Mouse (Mus musculus): ENCODE data around the gene Rgs2. TPM values are rescaled to one million over a fixed set of nuclear protein-coding genes. Genes with fewer than 3 reads are reported as not detected.

Rgs2 gene
- 58.9 and 61.1 TPM in 2 replicates for polyA plus RNA-seq (2014; fragmentation: Nextera tagmentation; extraction: Ambion mirVana)

DNA sequence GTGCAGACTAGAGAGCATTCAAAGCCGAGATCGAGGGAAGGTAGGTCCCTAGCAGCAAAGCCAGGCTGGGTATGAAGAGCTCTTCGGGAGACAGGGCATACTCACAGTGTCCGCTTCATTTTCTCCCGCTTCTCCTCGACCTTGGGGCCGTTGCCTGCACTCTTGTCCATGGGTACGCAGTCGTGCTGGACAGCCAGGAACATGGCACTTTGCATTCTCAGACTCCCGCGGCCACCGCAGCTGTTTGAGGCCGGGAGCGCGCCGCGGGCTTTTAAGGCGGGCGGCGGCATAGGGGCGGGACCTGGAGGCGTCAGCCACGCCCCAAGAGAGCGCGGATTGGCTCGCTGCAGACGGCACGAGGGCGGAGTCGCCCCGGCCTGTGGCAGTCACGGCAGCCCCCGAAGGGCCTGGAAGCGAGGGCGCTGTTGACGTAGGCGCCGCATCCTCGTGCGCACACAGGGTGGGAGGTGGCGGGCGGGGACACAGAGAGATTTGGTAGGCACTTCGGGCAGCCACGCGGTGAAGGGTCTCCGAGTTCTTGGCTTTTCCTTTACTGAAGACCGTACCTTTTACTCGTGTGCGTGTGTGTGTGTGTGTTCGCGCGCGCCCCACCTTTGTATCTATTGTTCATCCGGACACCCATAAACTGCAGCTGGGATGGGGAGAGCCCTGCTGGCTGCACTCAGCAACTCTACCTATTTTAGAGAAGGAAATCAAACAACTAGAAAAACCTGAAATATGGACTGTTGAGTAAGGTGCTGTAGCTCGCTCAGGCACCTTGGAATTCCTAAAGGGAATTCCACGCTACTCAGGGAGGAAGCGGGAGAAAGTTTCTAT lies at the start of gene Rgs2:
Gene Rgs2 (minus strand): TSS at position 258 of the 837 bp plus-strand sequence.
- ATAC-seq (replicated peaks; ENCODE audit: low FRiP score) (peak; percentile 99), DNase-seq (ENCODE audit: low spot score) (peak; percentile 98)
- peak within 1 kb of the TSS; percentile 60 for H3K4me3 ChIP-seq (ENCODE audit: low read depth, low read length)
- H3K27me3 ChIP-seq (ENCODE audit: control insufficient read depth, insufficient read depth, low read length), result no peaks in the 10 kb centered on the region
- no peaks in the 10 kb centered on the region for H3K36me3 ChIP-seq (ENCODE audit: control insufficient read depth, insufficient read depth, low read length)
- peak within 1 kb of the TSS; percentile 69 for H3K9ac ChIP-seq (ENCODE audit: low read length)
- H3K9me3 ChIP-seq (ENCODE audit: control insufficient read depth, low read length), result no peaks in the 10 kb centered on the region
- WGBS, result under 1% methylated on average over 57 of the region's 57 CpGs
- peak within 1 kb of the TSS; percentile 46; the same call in 1 of the 2 replicates for H3K27ac ChIP-seq (ENCODE audit: low read depth, low read length)
- peak within 1 kb of the TSS; percentile 86 for H3K4me2 ChIP-seq (ENCODE audit: low read depth, low read length, severe bottlenecking)
- peaks cover 3% of the 10 kb centered on the region; the same call in 1 of the 2 replicates for H3K4me1 ChIP-seq (replicated peaks; ENCODE audit: control insufficient read depth, insufficient read depth, low read length)

DNA sequence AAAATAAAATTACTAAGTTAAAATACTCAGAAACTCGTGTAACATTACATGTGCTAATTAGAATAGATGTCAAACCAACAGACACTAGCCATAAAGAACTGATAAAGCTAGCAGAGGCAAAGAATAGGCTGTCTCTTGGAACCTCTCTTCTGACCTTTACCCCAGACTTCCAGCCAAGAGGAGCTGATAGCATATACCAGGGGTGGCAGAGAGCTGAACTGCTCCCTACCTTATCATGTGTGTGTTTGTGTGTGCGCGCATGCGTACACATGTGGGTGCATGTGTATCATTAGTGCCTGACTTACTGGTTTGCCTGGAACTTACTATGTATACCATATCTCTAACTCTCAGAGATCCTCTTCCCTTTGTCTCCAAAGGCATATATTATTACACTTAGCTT lies 49.4 kb upstream of the Rgs2 start:
- no peak overlapping the region for H3K9ac ChIP-seq (ENCODE audit: low read length)
- H3K27ac ChIP-seq (ENCODE audit: low read depth, low read length), result no peak overlapping the region
- no peaks in the 10 kb centered on the region for H3K27me3 ChIP-seq (ENCODE audit: control insufficient read depth, insufficient read depth, low read length)
- DNase-seq (ENCODE audit: low spot score) (no peak), ATAC-seq (replicated peaks; ENCODE audit: low FRiP score) (no peak)
- H3K4me1 ChIP-seq (replicated peaks; ENCODE audit: control insufficient read depth, insufficient read depth, low read length), result no peaks in the 10 kb centered on the region
- H3K4me2 ChIP-seq (ENCODE audit: low read depth, low read length, severe bottlenecking), result no peak overlapping the region
- no peaks in the 10 kb centered on the region for H3K36me3 ChIP-seq (ENCODE audit: control insufficient read depth, insufficient read depth, low read length)
- 81% methylated on average over 4 of the region's 4 CpGs for WGBS
- H3K4me3 ChIP-seq (ENCODE audit: low read depth, low read length), result no peak overlapping the region
- H3K9me3 ChIP-seq (ENCODE audit: control insufficient read depth, low read length), result no peaks in the 10 kb centered on the region

DNA sequence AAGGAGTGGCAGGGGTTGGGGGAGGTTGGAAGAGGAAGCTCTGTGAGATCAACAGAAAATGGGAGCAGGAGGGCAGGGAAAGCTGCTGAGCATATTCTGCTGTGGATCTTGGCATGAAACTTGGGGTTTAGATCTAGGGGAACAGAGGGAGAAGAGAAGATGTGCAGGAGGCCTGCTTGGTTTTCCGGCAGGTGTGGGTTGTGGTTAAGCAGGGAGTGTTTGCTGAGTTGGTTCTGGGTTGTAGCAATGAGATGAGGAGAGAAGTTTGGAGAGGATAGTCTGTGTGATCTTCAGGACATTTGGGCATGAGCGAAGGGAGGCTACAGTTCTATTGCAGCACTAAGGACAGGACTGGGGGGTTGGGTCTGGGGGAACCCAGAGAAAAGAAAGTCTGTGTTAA lies 37.9 kb upstream of the Rgs2 start:
- WGBS, result 95% methylated on average over 2 of the region's 2 CpGs
- Histone ChIP-seq H3K4me2 (ENCODE audit: low read depth, low read length, severe bottlenecking) (no peak overlapping the region), H3K4me1 (replicated peaks; ENCODE audit: control insufficient read depth, insufficient read depth, low read length) (no peaks in the 10 kb centered on the region), H3K9ac (ENCODE audit: low read length) (no peak overlapping the region), H3K4me3 (ENCODE audit: low read depth, low read length) (no peak overlapping the region), H3K36me3 (ENCODE audit: control insufficient read depth, insufficient read depth, low read length) (no peaks in the 10 kb centered on the region), H3K27ac (ENCODE audit: low read depth, low read length) (no peak overlapping the region), H3K27me3 (ENCODE audit: control insufficient read depth, insufficient read depth, low read length) (no peaks in the 10 kb centered on the region), H3K9me3 (ENCODE audit: control insufficient read depth, low read length) (no peaks in the 10 kb centered on the region)
- DNase-seq (ENCODE audit: low spot score) (no peak), ATAC-seq (replicated peaks; ENCODE audit: low FRiP score) (no peak)

DNA sequence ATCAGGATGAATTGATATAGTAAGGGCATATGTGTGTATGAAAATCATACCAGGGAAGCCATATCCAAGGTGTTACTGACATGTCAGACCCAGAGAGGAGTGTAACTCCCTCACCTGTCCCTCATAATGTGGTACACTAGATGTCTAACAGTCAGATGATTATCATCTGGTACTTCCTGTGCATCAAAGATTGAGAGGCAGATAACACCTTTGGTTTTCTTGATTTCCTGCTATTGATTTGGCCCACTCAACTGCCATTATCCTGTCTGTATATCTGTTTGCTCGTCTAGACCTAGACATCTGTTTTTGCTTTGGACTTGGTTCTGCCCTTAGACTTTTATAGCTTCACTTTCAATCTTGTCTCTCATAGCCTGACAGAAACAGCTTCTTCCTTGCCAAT lies 29.5 kb upstream of the Rgs2 start:
- Histone ChIP-seq H3K4me3 (ENCODE audit: low read depth, low read length) (no peak overlapping the region), H3K9me3 (ENCODE audit: control insufficient read depth, low read length) (no peaks in the 10 kb centered on the region), H3K4me1 (replicated peaks; ENCODE audit: control insufficient read depth, insufficient read depth, low read length) (no peaks in the 10 kb centered on the region), H3K27me3 (ENCODE audit: control insufficient read depth, insufficient read depth, low read length) (no peaks in the 10 kb centered on the region), H3K4me2 (ENCODE audit: low read depth, low read length, severe bottlenecking) (no peak overlapping the region), H3K36me3 (ENCODE audit: control insufficient read depth, insufficient read depth, low read length) (no peaks in the 10 kb centered on the region), H3K27ac (ENCODE audit: low read depth, low read length) (no peak overlapping the region), H3K9ac (ENCODE audit: low read length) (no peak overlapping the region)
- WGBS, result 78% methylated on average over 1 of the region's 1 CpGs
- DNase-seq (ENCODE audit: low spot score) (no peak), ATAC-seq (replicated peaks; ENCODE audit: low FRiP score) (no peak)

DNA sequence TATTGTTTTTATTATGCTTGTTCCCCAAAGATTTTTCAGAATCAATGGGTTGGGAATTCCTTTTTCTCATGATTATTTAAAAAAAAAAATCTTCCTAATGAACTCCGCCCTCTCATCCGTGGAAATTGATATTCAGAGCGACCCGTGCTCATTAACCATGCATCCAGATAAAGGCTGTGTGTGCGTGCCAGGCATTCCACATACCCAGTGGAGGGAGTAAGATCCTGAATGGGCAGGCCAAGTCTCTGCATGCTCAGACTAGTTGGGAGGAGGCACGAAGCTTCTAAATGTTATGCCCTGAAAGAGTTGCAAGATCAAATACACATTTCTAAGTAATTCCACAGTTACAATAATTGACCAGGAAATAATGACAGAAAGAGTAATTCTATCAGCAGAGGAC lies 26.5 kb upstream of the Rgs2 start:
- Histone ChIP-seq H3K9ac (ENCODE audit: low read length) (no peak overlapping the region), H3K4me2 (ENCODE audit: low read depth, low read length, severe bottlenecking) (no peak overlapping the region), H3K36me3 (ENCODE audit: control insufficient read depth, insufficient read depth, low read length) (no peaks in the 10 kb centered on the region), H3K4me3 (ENCODE audit: low read depth, low read length) (no peak overlapping the region), H3K9me3 (ENCODE audit: control insufficient read depth, low read length) (no peaks in the 10 kb centered on the region), H3K4me1 (replicated peaks; ENCODE audit: control insufficient read depth, insufficient read depth, low read length) (no peaks in the 10 kb centered on the region), H3K27ac (ENCODE audit: low read depth, low read length) (no peak overlapping the region), H3K27me3 (ENCODE audit: control insufficient read depth, insufficient read depth, low read length) (no peaks in the 10 kb centered on the region)
- ATAC-seq (replicated peaks; ENCODE audit: low FRiP score), result peak; percentile 89
- DNase-seq (ENCODE audit: low spot score), result peak; percentile 53
- WGBS, result 39% methylated on average over 6 of the region's 6 CpGs

DNA sequence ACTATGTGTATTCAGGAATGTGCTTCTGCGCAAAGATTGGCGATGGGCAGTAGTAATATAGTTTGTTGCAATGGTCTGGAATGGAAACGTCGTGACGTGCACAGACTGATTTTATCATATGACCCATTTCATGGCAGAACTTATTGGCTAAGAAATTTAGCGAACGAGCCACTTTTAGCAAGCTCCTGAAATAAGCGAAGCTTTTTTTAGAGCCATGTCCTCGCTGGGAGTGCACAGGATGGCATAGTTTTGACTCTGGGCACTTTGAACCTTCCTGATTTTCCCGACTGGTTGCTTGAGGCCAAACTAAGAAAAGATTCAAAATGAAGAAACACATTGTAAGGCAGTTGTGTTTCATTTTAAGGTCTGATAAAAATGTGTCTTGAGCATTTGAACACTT lies 25.7 kb upstream of the Rgs2 start:
- ATAC-seq (replicated peaks; ENCODE audit: low FRiP score) (no peak), DNase-seq (ENCODE audit: low spot score) (no peak)
- H3K9me3 ChIP-seq (ENCODE audit: control insufficient read depth, low read length), result no peaks in the 10 kb centered on the region
- H3K36me3 ChIP-seq (ENCODE audit: control insufficient read depth, insufficient read depth, low read length), result no peaks in the 10 kb centered on the region
- H3K4me2 ChIP-seq (ENCODE audit: low read depth, low read length, severe bottlenecking), result no peak overlapping the region
- no peaks in the 10 kb centered on the region for H3K27me3 ChIP-seq (ENCODE audit: control insufficient read depth, insufficient read depth, low read length)
- no peaks in the 10 kb centered on the region for H3K4me1 ChIP-seq (replicated peaks; ENCODE audit: control insufficient read depth, insufficient read depth, low read length)
- H3K4me3 ChIP-seq (ENCODE audit: low read depth, low read length), result no peak overlapping the region
- WGBS, result 93% methylated on average over 10 of the region's 10 CpGs
- no peak overlapping the region for H3K27ac ChIP-seq (ENCODE audit: low read depth, low read length)
- no peak overlapping the region for H3K9ac ChIP-seq (ENCODE audit: low read length)

DNA sequence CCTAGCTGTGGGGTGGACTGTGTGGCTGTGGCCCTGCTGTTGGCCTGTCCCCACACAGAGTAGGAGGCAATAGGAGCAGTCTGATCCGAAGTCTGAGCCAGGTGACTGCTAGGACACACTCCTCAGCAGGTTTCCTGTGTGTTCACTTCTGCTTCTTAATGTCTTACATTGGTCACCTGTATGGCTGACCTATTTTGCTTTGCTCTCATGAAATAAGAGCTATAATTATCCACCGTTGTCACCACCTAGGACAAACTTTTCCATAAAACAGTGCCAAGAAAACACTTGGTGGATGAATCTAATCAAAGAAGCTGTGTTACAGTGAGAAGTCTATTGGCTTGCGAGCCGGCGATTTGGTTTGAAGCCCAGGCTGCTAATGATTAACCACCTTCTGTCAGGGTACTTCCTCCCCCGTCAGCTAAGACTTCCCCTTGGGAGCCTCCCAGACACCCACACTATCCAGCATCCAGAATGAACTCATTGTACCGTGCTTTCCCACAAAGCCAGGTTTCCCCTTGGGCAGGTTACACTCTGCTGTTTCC lies 14.5 kb upstream of the Rgs2 start:
- ATAC-seq (replicated peaks; ENCODE audit: low FRiP score), result no peak
- Histone ChIP-seq H3K4me2 (ENCODE audit: low read depth, low read length, severe bottlenecking) (no peak overlapping the region), H3K4me3 (ENCODE audit: low read depth, low read length) (no peak overlapping the region), H3K9ac (ENCODE audit: low read length) (no peak overlapping the region), H3K27me3 (ENCODE audit: control insufficient read depth, insufficient read depth, low read length) (no peaks in the 10 kb centered on the region), H3K36me3 (ENCODE audit: control insufficient read depth, insufficient read depth, low read length) (no peaks in the 10 kb centered on the region), H3K9me3 (ENCODE audit: control insufficient read depth, low read length) (no peaks in the 10 kb centered on the region), H3K27ac (ENCODE audit: low read depth, low read length) (no peak overlapping the region), H3K4me1 (replicated peaks; ENCODE audit: control insufficient read depth, insufficient read depth, low read length) (no peaks in the 10 kb centered on the region)
- no peak for DNase-seq (ENCODE audit: low spot score)
- 86% methylated on average over 7 of the region's 7 CpGs for WGBS

DNA sequence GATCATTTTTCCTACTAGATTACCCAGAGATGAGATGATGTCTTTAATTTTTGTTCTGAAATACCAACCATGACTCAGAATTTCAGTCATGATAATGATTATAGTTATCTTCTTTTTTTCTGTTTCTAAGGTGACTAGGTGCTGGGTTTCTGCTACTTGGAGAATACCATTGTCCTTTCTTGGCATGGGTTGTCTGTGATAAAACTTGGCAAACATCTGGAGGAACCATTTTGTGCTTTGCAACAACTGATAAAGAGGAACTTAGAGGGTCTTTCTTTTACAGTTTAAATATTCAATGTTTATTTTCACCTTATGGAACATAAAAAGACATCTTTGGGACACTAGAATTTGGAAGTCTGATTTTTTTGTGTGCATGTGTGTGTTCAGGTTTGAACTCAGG lies 10.0 kb upstream of the Rgs2 start:
- H3K27ac ChIP-seq (ENCODE audit: low read depth, low read length), result no peak overlapping the region
- no peak overlapping the region for H3K4me2 ChIP-seq (ENCODE audit: low read depth, low read length, severe bottlenecking)
- no peak overlapping the region for H3K4me3 ChIP-seq (ENCODE audit: low read depth, low read length)
- ATAC-seq (replicated peaks; ENCODE audit: low FRiP score) (no peak), DNase-seq (ENCODE audit: low spot score) (no peak)
- H3K9ac ChIP-seq (ENCODE audit: low read length), result no peak overlapping the region
- H3K9me3 ChIP-seq (ENCODE audit: control insufficient read depth, low read length), result no peaks in the 10 kb centered on the region
- no peaks in the 10 kb centered on the region for H3K36me3 ChIP-seq (ENCODE audit: control insufficient read depth, insufficient read depth, low read length)
- no peaks in the 10 kb centered on the region for H3K27me3 ChIP-seq (ENCODE audit: control insufficient read depth, insufficient read depth, low read length)
- H3K4me1 ChIP-seq (replicated peaks; ENCODE audit: control insufficient read depth, insufficient read depth, low read length), result no peaks in the 10 kb centered on the region

DNA sequence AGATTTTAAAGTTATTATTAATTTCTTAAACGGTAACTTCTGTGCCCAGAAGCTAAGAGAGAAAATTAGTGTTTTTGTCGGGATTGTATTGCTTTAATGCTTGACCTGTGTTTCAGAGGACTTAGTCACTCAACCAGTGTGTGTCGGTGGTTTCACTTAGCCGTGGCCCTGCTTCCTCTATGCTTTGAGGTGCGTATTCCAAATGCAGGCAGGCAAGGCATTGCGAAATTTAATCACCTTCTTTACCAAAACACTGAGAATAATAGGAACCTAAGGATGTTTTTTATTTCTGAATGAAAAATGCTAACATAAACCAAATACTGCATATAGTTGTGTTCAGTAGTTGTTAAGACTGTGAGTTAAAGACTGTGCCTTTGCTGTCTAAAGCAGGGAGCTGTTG lies 3.4 kb upstream of the Rgs2 start:
- Histone ChIP-seq H3K9me3 (ENCODE audit: control insufficient read depth, low read length) (no peaks in the 10 kb centered on the region), H3K27ac (ENCODE audit: low read depth, low read length) (no peak overlapping the region), H3K27me3 (ENCODE audit: control insufficient read depth, insufficient read depth, low read length) (no peaks in the 10 kb centered on the region), H3K36me3 (ENCODE audit: control insufficient read depth, insufficient read depth, low read length) (no peaks in the 10 kb centered on the region), H3K4me2 (ENCODE audit: low read depth, low read length, severe bottlenecking) (no peak overlapping the region), H3K4me1 (replicated peaks; ENCODE audit: control insufficient read depth, insufficient read depth, low read length) (peaks cover 3% of the 10 kb centered on the region; the same call in 1 of the 2 replicates), H3K4me3 (ENCODE audit: low read depth, low read length) (no peak overlapping the region), H3K9ac (ENCODE audit: low read length) (no peak overlapping the region)
- DNase-seq (ENCODE audit: low spot score) (no peak), ATAC-seq (replicated peaks; ENCODE audit: low FRiP score) (no peak)
- 75% methylated on average over 6 of the region's 6 CpGs for WGBS

All from forebrain, embryonic 11.5 days (tissue).